Mouse (Mus musculus) embryonic fibroblast, embryonic 13.5 days (primary cell): ENCODE measurements at regions not wholly inside any gene's neighbourhood (a gene's known extent, or its start where the extent isn't known, plus 50 kb on each side); places are given as distances from the start of the nearest gene placed in this dataset.

Experiments used
- CTCF ChIP-seq: IDR thresholded peaks from 2 replicates; pipeline ENCODE4 v1.5.1; 2011; ENCODE audit warnings: mild to moderate bottlenecking, control low read depth, low read length, moderate library complexity, borderline replicate concordance; ENCODE audit not compliant: insufficient read depth
- POLR2A ChIP-seq: IDR thresholded peaks from 2 replicates; pipeline ENCODE4 v1.6.1; 2011; ENCODE audit warnings: low read depth, mild to moderate bottlenecking, control low read depth, low read length, moderate library complexity

DNA sequence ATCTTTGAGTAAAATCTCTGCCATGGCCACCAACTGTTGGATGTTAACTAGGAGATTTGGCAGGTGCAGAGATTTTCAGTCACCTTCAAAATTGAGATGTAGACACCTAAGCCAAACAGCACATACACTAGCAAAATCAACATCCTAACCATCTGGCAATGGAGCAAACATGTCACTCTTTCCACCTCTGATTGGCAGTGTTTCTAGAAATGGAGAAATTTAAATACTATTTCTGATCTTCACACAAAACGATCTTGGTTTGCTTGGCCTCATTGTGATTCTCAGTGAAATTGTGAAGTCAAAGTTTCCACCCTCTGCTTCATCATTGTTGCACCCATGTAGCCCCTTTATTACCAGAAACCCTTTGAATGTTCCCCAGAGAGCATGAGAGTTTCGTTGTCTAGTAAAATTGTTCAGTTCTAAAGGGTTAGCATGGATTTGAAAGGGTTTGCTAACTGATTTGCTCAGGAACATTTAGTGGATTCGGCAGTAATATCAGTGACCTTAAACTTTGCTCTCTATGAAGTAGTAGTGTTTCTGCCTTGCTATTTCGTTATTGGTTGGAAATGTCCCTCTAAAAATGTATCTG, 854.1 kb downstream of the Stpg2 start:
- TF ChIP-seq CTCF (no peak), POLR2A (no peak)
